Mouse (Mus musculus) cerebellum, postnatal 14 days (tissue): ENCODE results near the gene Pcyt1a.
A peak's percentile ranks its signal among the peaks of the same experiment; 100 is the strongest.
"Not testable (repeated sequence)": the region's sequence is repeated elsewhere in the genome, so short reads cannot be mapped to it uniquely, and the experiment has no call there.

Source experiments
- DNase-seq, 2 experiments: peaks; one replicate each; pipeline ENCODE4 v3.0.0; 2021; ENCODE audit warnings: mixed read lengths in 2 of 2

Pcyt1a gene

GRCm38 (mm10) chr16:32479415-32479814 is 48.7 kb downstream of the Pcyt1a start:
- no peak for DNase-seq

DNA sequence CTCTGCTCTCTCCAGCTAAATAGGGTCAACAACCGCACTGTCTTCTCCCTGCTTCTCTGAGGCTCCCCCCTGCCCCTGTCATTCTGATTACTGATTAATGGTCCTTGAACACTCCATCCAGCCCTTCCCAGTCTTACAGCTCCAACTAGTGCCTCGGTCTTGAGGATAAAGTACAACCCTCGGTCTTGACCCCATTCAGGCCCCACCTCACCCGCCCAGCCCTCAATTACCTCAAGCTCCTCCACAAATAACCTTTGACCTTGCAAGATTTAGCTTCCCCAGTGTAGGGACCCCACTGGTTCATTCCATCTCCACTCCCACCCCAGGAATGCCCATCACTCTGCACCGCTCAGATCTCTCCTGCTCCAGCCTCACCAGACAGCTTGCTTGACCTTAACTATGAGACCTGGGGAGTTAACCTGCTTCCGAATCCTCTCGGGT is 53.7 kb downstream of the Pcyt1a start:
- DNase-seq, result no peak

DNA sequence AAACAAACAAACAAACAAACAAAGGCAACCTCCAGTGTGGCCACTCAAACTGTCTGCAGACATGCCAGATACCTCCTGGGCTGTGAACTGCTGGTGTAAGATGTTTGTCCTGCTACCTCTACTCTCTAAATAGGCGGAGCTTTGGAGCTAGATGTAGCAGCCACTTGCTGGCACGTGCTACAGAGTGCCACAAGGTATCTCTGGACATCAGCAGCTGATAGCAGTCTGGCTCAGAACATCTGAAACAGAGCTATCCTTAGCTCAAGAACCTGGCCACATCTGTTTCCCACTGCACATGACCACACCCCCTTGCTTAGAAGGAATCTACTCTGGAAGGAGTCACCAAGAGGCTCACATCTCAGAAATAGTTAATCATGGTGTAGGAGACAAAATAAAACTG is 54.5 kb downstream of the Pcyt1a start:
- DNase-seq, result no peak

DNA sequence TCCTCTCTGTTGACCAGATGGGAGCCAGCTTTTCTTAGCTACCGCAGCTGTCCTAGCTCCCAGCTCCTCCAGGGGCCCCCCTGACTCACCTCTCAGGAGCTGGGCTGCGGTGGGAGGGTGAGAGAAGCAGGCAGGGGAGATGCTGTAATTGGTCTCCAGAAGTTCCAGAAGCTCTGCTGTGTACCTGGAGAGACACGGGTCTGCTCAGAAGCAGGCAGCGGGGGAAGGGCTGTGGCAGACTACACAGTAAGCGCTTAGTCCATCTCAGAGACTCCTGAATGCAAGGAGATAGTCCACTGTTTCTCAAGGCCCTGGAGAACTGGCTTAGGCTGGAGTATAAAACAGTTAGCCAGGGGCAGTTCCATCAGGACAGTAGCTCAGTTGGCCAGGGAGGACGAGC is 55.3 kb downstream of the Pcyt1a start:
- DNase-seq, result no peak

GRCm38 (mm10) chr16:32487234-32488111 is 56.8 kb downstream of the Pcyt1a start, which contains the start of gene Slc51a:
Gene Slc51a (minus strand): TSS chr16:32487879.
- no peak for DNase-seq

- DNase-seq, result no peak
Measured at GRCm38 (mm10) chr16:32488939-32489338, 58.2 kb downstream of the Pcyt1a start.

DNA sequence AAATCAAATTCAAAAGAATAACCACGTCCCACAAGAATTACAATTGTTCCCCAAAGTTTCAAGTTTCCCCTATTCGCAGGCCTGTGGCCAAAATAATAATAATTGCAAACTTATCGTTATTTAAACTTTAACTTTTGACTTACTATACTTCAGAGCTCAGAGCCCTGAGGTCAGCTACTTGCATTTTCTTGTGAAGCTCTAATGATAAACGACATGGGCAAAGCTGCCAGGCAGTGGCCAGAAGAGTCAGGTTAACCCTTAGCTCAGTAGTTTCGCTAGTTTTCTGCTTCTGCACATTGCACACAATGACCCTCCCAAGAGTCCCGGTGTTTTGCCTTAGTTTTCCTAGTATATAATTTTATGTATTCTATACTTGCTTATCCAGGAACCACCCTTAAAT is 63.6 kb downstream of the Pcyt1a start:
- not testable (repeated sequence) for DNase-seq

- no peak for DNase-seq
Measured at GRCm38 (mm10) chr16:32495965-32496364, 65.2 kb downstream of the Pcyt1a start, which contains the start of gene Zdhhc19. Gene Zdhhc19 (plus strand): TSS chr16:32496265.

DNA sequence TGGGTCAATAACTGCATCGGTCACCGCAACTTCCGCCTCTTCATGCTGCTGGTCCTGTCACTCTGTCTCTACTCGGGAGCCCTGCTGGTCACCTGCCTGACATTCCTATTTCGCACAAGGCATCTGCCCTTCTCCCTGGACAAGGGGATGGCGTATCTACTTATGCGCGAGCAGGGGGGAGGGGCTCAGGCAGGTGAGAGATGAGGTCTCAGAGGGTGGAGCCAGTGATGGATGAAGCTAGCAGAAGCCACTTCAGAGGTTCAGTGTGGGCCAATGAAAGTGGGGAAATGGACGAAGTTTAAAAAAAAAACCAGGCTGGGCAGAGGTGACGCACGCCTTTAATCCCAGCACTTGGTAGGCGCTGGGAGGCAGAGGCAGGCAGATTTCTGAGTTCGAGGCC is 68.3 kb downstream of the Pcyt1a start:
- DNase-seq, result no peak

- peak; percentile 95 to 96 for DNase-seq
Measured at GRCm38 (mm10) chr16:32499430-32500037, 68.8 kb downstream of the Pcyt1a start.

DNA sequence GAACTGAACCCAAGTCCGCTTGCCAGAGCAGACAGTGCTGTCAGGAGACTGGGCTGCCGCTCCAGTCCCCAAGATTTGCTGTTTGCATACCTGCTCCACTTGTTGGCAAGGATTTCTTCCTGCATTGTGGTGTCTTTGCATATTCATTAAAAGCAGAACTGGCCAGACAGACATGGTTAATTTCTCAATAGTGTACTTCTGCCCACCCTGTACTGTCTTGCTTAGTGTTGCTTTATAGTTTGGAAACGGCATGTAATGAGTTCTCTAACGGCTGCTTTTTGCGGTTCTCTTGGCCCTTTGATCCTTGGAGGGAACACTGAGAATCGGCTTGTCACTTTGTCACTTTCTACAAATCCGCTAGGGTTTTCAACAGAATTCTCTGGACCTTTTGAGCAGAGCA is 70.7 kb downstream of the Pcyt1a start:
- no peak for DNase-seq

GRCm38 (mm10) chr16:32502621-32503335 is 72.1 kb downstream of the Pcyt1a start:
- DNase-seq, result no peak

- DNase-seq, result no peak
Measured at GRCm38 (mm10) chr16:32503633-32504032, 72.9 kb downstream of the Pcyt1a start.

DNA sequence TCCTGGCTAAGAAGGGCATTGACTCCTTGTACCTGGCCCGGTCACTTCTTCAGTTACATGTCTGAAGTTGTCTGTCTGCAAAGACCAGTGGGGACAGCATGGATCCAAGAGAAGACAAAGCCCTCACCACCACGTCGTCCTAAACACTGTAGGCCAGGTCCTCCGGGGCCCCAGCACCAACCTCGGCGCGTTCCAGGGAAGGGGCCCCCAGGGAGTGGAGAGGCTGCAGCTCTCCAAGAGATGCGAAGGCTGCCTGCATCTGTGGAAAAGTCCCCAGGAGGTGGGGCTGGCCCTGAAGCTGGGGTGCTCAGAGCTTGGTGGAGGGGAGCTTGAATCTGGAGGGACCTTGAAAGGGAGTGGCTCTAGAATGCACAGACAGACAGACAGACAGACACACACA is 75.6 kb downstream of the Pcyt1a start:
- DNase-seq, result no peak

GRCm38 (mm10) chr16:32506868-32507267 is 76.1 kb downstream of the Pcyt1a start:
- no peak for DNase-seq

DNA sequence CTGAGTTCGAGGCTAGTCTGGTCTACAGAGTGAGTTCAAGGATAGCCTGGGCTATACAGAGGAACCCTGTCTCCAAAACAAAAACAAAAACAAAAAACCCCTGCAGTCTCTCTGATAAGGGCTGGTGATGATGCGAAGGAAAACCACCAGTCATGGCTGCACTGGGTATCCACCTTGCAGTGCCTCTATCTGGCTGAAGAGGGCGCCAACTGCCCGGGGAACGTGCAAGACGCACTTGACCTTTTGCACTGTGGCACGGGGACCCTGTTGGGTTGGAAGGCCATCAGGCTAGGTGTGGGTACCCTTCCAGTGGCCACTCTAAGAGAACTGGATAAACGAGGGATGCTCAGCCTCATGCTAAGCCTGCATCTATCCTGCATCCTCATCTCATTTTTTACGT is 76.7 kb downstream of the Pcyt1a start:
- DNase-seq, result peak; percentile 80 to 86

DNA sequence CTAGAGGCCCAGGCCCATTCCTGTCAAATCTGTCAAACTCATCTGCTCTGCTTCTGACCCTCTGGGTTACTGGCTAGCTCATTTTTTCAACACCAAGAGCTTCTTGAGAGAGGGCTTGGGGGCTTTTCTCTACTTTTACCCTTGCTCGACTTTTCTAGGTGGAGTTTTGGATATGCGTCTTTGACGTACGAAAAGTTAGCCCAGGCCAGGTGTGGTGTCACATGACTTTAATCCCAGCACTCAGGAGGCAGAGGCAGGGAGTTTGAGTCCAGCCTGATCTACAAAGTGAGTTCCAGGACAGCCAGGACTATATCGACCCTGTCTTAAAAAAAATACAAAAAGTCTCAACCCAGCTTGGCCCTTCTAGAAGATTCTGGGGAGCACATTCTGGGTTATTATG is 77.3 kb downstream of the Pcyt1a start:
- no peak for DNase-seq

DNA sequence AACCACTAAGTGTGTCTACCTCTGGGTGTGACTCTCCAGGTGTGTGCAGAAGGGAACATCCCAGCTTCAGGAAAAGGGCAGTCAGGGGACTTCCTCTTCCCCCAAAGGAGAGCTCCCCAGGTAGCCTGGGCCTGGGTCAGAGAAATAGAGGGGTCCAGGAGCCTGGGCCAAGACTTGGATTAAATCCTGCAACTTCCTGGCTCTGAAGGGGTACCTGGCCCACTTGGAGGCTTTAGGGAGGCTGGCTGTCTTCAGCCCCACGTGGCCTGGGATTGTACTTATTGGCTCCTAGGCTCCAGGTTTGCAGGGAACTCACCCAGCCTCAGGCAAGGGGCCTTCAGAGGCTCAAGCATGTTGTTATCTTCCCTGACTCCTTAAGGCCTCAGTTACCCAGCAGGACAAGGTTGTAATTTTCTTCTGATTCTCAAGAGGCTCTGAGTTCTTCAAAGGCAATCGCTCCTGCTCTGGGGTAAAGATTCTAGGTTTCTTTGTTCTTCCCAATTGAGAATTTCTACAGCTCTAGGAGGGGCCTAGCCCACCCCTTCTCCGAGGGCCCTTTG is 77.9 kb downstream of the Pcyt1a start:
- no peak for DNase-seq

- peak; percentile 82 to 87 for DNase-seq
Measured at GRCm38 (mm10) chr16:32509066-32509942, 78.6 kb downstream of the Pcyt1a start.

DNA sequence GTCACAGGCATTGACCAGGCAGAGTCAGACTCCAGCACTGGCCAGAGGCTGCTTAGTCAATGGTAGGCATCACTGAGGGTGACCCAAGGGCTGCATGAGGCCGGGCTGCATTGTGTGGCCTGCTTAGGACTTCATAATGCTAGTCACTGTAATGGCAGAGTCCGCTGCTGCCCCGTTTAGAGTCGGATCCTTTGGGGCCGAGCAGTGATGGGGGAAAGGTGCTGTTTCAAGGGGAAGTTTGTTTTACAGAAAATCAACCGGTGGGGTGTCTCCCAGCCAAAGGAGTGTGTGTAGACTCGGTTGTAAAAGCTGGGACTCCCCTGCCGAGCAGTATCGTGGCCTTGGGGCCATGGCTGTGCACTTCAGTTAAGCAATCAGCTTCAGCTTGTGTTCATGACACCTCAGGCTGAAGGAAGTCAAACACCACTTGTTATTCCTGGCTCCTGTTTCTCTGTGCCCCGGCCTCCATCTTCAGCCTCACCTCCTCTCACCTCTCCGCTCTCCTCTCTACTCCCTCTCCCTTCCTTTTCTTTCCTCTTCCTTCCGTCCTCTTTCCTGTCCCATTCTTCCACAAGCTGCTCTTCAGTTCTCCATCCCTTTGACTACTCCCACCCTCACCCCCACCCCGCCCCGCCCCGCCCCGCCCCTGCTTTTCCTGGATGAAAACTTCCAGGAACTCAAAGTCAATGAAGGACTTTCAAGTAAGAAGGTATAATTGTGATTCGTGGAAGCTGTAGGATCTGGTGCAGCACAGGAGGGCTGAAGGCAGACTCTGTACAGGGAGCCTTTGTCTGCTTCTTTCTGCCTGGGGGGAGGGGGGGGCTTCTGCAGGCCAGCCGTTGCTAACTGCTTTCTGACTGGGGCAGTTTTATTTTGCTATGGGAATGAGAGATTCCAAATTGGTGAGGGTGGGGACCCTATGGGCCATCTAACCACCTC is 79.9 kb downstream of the Pcyt1a start:
- no peak for DNase-seq

GRCm38 (mm10) chr16:32511338-32511734 is 80.6 kb downstream of the Pcyt1a start:
- no peak for DNase-seq
